Mouse (Mus musculus) hindbrain, embryonic 14.5 days (tissue): ENCODE results near the gene Asb17. TPM values are rescaled to one million over a fixed set of nuclear protein-coding genes. Genes with fewer than 3 reads are reported as not detected.

Source experiments
- ATAC-seq: fragments of 200-750 bp; cut with Nextera tagmentation; 2 replicates; pipeline ENCODE4 v1.8.0; 2017; ENCODE audit warnings: moderate number of reproducible peaks, mild to moderate bottlenecking, moderate TSS enrichment, moderate library complexity; ENCODE audit not compliant: low FRiP score
- DNase-seq: peaks from one replicate; pipeline ENCODE4 v3.0.0-alpha.2; 2015; ENCODE audit warnings: low spot score
- H3K27ac ChIP-seq: fragments of 300-500 bp; sonication (generic); 2 replicates; pipeline ENCODE4 v1.5.1; 2014; ENCODE audit warnings: mild to moderate bottlenecking, moderate library complexity
- H3K27me3 ChIP-seq: fragments of 300-500 bp; sonication (generic); 2 replicates; pipeline ENCODE4 v1.6.1; 2014; ENCODE audit warnings: mild to moderate bottlenecking, low read length, mixed read lengths; ENCODE audit not compliant: control insufficient read depth, insufficient read depth
- H3K36me3 ChIP-seq: fragments of 300-500 bp; sonication (generic); replicated peaks from 2 replicates; pipeline ENCODE4 v1.6.1; 2014; ENCODE audit not compliant: control insufficient read depth, insufficient read depth
- H3K4me1 ChIP-seq: fragments of 300-500 bp; sonication (generic); replicated peaks from 2 replicates; pipeline ENCODE4 v1.6.1; 2014; ENCODE audit warnings: antibody characterized with exemption, low read length, mixed read lengths; ENCODE audit not compliant: control insufficient read depth, insufficient read depth
- H3K4me2 ChIP-seq: fragments of 300-500 bp; sonication (generic); replicated peaks from 2 replicates; pipeline ENCODE4 v1.6.1; 2014; ENCODE audit warnings: mild to moderate bottlenecking, moderate library complexity
- H3K4me3 ChIP-seq: fragments of 300-500 bp; sonication (generic); replicated peaks from 2 replicates; pipeline ENCODE4 v1.5.1; 2014; ENCODE audit warnings: mild to moderate bottlenecking, low read length
- H3K9ac ChIP-seq: fragments of 300-500 bp; sonication (generic); 2 replicates; pipeline ENCODE4 v1.6.1; 2014
- H3K9me3 ChIP-seq: fragments of 300-500 bp; sonication (generic); 2 replicates; pipeline ENCODE4 v1.6.1; 2016; ENCODE audit warnings: low read length; ENCODE audit not compliant: control insufficient read depth
- WGBS: fragments of 180-500 bp; shearing (Covaris S2); extraction: QIAGEN DNeasy Blood & Tissue Kit; methylation state at CpG from one replicate; pipeline ENCODE4 v1.1.7; 2014; 5-methylcytosine and 5-hydroxymethylcytosine counted together
- polyA plus RNA-seq: library from polyadenylated mRNA; unstranded; fragments of >200 nt; fragmentation: Nextera tagmentation; extraction: Ambion mirVana; gene quantifications from 2 replicates; pipeline ENCODE4 v1.2.1, GENCODE M21; 2014

Asb17 gene
- polyA plus RNA-seq, 1 experiment from 2014 or later, result not detected

DNA sequence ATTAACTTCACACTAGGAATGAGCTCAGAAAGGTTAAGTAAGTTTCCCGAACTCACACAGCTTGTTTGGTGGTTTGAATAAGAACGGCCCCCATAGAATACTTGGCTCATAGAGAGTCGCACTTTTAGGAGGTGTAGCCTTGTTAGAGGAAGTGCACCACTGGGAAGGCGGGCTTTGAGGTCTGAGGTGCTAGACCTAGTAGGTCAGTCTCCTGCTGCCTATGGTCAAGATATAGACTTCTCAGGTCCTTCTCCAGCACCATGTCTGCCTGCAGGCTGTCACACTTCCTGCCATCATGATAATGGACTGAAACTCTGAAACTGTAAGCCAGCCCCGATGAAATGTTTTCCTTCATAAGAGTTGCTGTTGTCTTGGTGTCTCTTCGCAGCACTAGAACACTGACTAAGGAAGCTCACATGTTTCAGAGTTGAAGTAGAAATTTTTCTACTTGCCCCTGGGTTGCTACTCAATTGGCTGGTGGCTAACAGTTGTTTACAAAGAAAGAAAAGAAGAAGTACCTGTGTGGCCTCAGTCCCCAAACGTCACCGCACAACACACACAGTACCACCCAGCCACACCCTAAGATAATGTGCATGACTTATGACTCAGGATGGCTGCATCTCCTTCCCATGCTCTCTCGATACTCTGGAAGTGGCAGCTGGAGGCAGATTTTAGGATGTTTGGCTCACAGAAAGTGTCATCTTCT is 36.4 kb upstream of the Asb17 start:
- Histone ChIP-seq H3K4me3 (no peak overlapping the region), H3K4me2 (no peak overlapping the region), H3K36me3 (no peaks in the 10 kb centered on the region), H3K27ac (no peak overlapping the region), H3K27me3 (no peaks in the 10 kb centered on the region), H3K4me1 (peaks cover 9% of the 10 kb centered on the region), H3K9me3 (no peaks in the 10 kb centered on the region), H3K9ac (no peak overlapping the region)
- 90% methylated on average over 9 of the region's 9 CpGs for WGBS
- ATAC-seq, result no peak
- DNase-seq, result no peak

DNA sequence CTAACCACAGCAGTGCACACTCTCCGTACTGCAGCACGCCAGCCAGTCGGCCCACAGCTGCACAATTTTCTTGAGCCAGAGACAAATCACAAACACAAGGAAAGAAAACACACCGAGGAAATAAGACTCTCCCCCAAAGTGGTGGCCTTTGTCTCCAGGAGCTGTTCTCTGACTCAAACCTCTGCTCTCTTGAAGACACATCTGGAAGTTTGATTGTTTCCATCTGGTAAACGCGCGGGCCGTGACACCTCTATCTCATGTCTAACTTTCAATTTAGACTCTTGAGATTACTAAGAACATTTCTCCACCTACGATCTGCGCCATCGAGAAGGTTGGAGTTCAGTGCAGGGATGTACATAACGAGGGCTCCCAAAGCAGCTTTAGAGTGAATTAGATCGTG is 35.6 kb upstream of the Asb17 start:
- Histone ChIP-seq H3K27ac (no peak overlapping the region), H3K36me3 (no peaks in the 10 kb centered on the region), H3K4me3 (no peak overlapping the region), H3K4me2 (no peak overlapping the region), H3K4me1 (peaks cover 9% of the 10 kb centered on the region), H3K9ac (no peak overlapping the region), H3K9me3 (no peaks in the 10 kb centered on the region), H3K27me3 (no peaks in the 10 kb centered on the region)
- WGBS, result 84% methylated on average over 13 of the region's 13 CpGs
- DNase-seq (no peak), ATAC-seq (no peak)

DNA sequence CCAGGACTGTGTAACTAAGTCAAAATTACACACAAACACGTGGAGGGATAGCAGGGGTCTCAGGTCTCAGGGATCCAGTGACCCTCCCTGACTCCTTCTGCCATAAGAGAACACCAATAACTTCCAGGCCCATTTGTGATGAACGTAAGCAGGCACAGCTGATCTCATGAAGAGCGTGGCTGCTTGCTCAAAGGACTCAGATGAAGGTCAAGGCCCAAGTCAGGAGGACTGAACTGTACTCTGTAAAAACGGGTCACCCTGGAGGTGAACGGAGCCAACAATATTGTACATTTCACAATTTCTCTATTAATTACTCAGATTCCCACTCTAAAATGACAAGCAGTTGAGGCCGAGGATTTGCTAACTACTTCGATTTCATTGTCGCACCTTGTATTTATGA is 30.0 kb upstream of the Asb17 start:
- Histone ChIP-seq H3K9ac (no peak overlapping the region), H3K27me3 (no peaks in the 10 kb centered on the region), H3K4me1 (no peaks in the 10 kb centered on the region), H3K4me2 (no peak overlapping the region), H3K36me3 (no peaks in the 10 kb centered on the region), H3K4me3 (no peak overlapping the region), H3K9me3 (no peaks in the 10 kb centered on the region), H3K27ac (no peak overlapping the region)
- ATAC-seq, result no peak
- DNase-seq, result no peak
- 92% methylated on average over 8 of the region's 8 CpGs for WGBS

DNA sequence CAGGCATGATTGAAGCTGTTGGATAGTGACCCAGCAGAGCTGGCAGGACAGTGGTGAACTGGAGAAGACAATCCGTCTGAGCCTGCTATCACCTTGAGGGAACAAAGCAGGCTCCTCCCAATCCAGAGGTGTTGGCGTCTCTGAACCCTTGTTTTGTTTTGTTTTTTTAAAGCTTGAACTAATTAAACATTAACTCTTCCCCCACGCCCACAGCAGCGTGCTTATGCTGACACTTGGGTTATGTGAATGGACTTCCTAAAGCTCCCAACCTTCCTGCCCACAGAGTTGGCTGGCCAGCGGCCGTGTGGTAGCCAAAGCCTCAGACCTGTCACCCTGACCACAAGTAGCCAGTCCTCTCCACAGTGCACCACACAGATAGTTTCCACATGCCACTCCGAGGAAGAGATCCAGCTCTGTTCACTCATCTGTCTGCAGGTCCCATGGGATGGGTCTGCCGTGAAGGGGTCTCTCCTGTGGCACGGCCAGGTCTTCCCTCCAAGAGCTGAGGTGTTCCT is 26.6 kb upstream of the Asb17 start:
- no peaks in the 10 kb centered on the region for H3K9me3 ChIP-seq
- no peak overlapping the region for H3K9ac ChIP-seq
- 82% methylated on average over 9 of the region's 9 CpGs for WGBS
- H3K36me3 ChIP-seq, result no peaks in the 10 kb centered on the region
- DNase-seq (no peak), ATAC-seq (no peak)
- no peak overlapping the region for H3K4me3 ChIP-seq
- H3K4me1 ChIP-seq, result no peaks in the 10 kb centered on the region
- H3K27ac ChIP-seq, result no peak overlapping the region
- no peaks in the 10 kb centered on the region for H3K27me3 ChIP-seq
- H3K4me2 ChIP-seq, result no peak overlapping the region

DNA sequence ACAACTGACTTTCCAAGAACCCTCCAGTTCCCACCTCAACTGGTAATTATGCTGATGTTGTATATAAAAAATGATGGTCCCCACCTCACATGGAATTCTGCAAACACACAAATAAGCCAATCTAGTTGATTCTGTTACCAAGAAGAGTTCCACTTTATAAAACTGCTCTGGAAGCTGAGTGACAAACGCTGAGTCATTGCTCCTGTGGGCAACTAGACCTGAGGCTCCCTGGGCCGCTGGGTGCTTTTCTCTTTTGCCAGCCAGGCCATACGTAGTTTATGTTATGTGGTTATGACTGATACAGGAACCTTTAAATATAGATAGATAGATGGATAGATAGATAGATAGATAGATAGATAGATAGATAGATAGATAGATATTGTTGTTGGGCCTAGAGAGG is 25.3 kb upstream of the Asb17 start:
- Histone ChIP-seq H3K36me3 (no peaks in the 10 kb centered on the region), H3K27ac (no peak overlapping the region), H3K9me3 (no peaks in the 10 kb centered on the region), H3K27me3 (no peaks in the 10 kb centered on the region), H3K9ac (no peak overlapping the region), H3K4me2 (no peak overlapping the region), H3K4me3 (no peak overlapping the region), H3K4me1 (no peaks in the 10 kb centered on the region)
- ATAC-seq, result no peak
- 96% methylated on average over 3 of the region's 3 CpGs for WGBS
- no peak for DNase-seq

DNA sequence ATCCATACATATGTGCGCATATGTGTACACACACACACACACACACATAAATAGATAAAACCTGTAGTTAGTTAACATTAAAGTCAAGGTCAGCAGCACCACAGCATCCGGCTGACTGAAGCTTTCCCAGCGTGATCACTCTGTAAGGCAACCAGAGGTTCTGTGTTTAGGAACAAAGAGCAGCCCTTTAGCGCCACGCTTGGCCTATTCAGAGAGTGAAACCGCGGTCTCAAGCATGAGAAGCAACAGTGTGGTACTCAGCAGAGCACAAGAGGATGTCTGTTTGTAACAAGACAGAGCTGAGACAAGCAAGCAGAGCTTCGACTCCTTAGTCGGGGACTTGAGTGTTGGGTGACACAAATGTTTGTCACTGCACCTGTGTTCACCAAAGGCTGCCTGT is 24.6 kb upstream of the Asb17 start:
- Histone ChIP-seq H3K4me3 (no peak overlapping the region), H3K27ac (no peak overlapping the region), H3K4me1 (0 out of 2 replicates have a peak, but pooled peaks cover 5% of the 10 kb centered on the region), H3K36me3 (no peaks in the 10 kb centered on the region), H3K4me2 (no peak overlapping the region), H3K9me3 (no peaks in the 10 kb centered on the region), H3K9ac (no peak overlapping the region), H3K27me3 (no peaks in the 10 kb centered on the region)
- ATAC-seq, result peak; percentile 24; the same call in 1 of the 2 replicates
- DNase-seq, result no peak
- 59% methylated on average over 9 of the region's 9 CpGs for WGBS

DNA sequence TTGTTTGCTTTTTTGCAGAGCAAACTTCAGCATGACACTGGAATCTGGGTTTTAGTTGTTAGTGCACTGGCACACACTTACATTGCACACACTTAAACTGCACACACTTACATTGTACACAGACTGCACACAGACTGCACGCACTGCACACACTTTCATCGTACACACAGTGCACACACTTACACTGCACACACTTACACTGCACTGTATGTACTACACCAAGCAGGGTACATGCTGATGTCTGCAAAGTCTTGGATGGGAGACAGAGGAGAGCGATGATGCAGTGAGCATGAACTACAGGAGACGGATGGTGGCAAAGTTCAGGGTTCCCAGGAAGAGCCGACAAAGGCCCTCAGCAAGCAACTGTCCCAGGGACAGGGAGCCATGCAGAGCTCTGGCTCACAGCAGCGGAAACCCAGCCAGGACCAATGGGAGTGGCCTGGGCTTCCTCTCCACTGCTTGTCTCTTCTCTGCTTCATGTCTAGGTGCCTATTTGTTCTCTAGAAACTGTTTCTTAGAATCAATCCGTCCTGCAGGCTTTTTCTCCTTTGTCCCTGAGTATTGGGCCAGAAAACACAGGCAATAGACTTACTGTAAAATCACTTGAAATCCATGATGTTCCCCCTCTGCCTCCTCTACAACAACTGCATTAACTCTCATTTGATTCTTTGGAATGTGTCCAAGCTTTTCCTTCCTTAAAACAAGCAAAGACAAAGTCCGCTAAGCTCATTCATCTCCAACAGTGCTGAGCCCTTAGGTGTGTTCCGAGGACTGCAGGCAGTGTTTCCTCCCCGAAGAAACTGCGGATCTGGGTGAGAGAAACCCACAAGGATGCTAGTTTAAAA is 20.1 kb upstream of the Asb17 start:
- whole genome bisulfite sequencing, result 58% methylated on average over 11 of the region's 11 CpGs
- DNase-seq (no peak), ATAC-seq (peak; percentile 51; the same call in 1 of the 2 replicates)
- H3K4me3 ChIP-seq, result no peak overlapping the region
- H3K9ac ChIP-seq, result 0 out of 2 replicates have a peak overlapping the region, but pooled peaks have one; percentile 0
- H3K36me3 ChIP-seq, result no peaks in the 10 kb centered on the region
- 0 out of 2 replicates have a peak, but pooled peaks cover 5% of the 10 kb centered on the region for H3K4me1 ChIP-seq
- H3K9me3 ChIP-seq, result no peaks in the 10 kb centered on the region
- no peak overlapping the region for H3K4me2 ChIP-seq
- H3K27me3 ChIP-seq, result no peaks in the 10 kb centered on the region
- no peak overlapping the region for H3K27ac ChIP-seq

DNA sequence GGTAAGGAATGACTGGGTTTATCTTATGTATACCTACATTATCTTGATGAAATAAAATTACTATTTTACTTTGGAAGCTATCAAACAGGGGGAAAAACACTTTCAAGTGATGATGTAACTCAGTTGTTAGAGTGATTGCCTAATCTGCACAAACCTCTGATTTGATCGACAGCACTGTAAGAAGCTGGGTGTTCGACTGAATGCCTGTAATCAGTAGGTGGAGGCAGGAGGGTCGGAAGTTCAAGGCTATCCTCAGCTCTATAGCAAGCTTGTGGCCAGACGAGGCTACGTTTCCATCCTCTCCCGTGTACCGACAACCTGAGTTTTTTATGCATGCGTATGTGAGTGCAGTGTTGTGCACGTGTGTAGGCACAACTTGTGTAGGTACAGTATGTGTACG is 18.8 kb upstream of the Asb17 start:
- ATAC-seq, result no peak
- no peak overlapping the region for H3K9ac ChIP-seq
- 95% methylated on average over 10 of the region's 10 CpGs for WGBS

DNA sequence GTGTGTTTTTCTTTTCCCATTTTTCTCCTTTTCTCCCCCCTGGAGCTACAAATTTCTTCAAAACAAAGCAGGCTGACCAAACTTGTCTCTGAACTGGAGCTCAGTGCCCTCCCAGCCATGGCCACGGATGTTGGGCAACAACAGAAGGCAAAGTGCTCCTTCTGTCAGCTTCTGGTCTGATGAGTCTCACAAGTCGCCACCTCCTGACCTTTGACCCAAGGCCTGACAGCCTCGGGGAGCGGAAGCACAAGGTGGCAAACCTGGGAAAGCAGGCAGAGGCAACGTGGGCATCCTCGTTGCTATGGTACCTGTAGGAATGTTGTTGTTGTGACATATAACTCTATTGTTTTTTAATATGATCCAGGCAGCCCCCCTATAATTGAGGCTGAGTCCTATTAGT is 17.4 kb upstream of the Asb17 start:
- no peaks in the 10 kb centered on the region for H3K27me3 ChIP-seq
- no peak overlapping the region for H3K27ac ChIP-seq
- no peak overlapping the region for H3K4me2 ChIP-seq
- no peaks in the 10 kb centered on the region for H3K9me3 ChIP-seq
- no peak overlapping the region for H3K4me3 ChIP-seq
- H3K36me3 ChIP-seq, result no peaks in the 10 kb centered on the region
- H3K9ac ChIP-seq, result no peak overlapping the region
- 0 out of 2 replicates have a peak, but pooled peaks cover 5% of the 10 kb centered on the region for H3K4me1 ChIP-seq
- 35% methylated on average over 6 of the region's 6 CpGs for WGBS
- DNase-seq, result no peak
- no peak for ATAC-seq

More for the DNA sequence above, 18.8 kb upstream of the Asb17 start:
- H3K4me1 ChIP-seq, result 0 out of 2 replicates have a peak, but pooled peaks cover 5% of the 10 kb centered on the region
- DNase-seq, result no peak
- no peaks in the 10 kb centered on the region for H3K36me3 ChIP-seq
- H3K4me3 ChIP-seq, result no peak overlapping the region
- no peaks in the 10 kb centered on the region for H3K27me3 ChIP-seq
- no peak overlapping the region for H3K27ac ChIP-seq
- no peak overlapping the region for H3K4me2 ChIP-seq
- H3K9me3 ChIP-seq, result no peaks in the 10 kb centered on the region
